Mouse (Mus musculus) adrenal gland, adult 8-10 months (tissue): ENCODE data around the gene Mepe. TPM values are rescaled to one million over a fixed set of nuclear protein-coding genes. Genes with fewer than 3 reads are reported as not detected.

Source experiments
- DNase-seq: peaks from one replicate; pipeline ENCODE4 v3.0.0; 2022
- microRNA-seq, 2 experiments: library from miRNA; unstranded; fragments of <30 nt; microRNA quantifications; one replicate each; pipeline ENCODE4 v1.2.0; 2022
- total RNA-seq, 4 experiments: library from RNA; stranded (reverse); gene quantifications; 2 replicates each; pipeline ENCODE4 v1.2.4; 2022

The Mepe gene
- total RNA-seq, 4 experiments from 2014 or later, result not detected

- no peak for DNase-seq
Observed at GRCm38 (mm10) chr5:104357575-104357974, 32.4 kb downstream of the Mepe start.

- DNase-seq, result no peak
Observed at GRCm38 (mm10) chr5:104358592-104358991, 33.5 kb downstream of the Mepe start.

GRCm38 (mm10) chr5:104359257-104359656 lies 34.1 kb downstream of the Mepe start:
- no peak for DNase-seq

- no peak for DNase-seq
Observed at GRCm38 (mm10) chr5:104370580-104370979, 45.5 kb downstream of the Mepe start.

GRCm38 (mm10) chr5:104371284-104371683 lies 46.2 kb downstream of the Mepe start:
- DNase-seq, result no peak

- no peak for DNase-seq
Observed at GRCm38 (mm10) chr5:104373648-104374307, 48.6 kb downstream of the Mepe start.

- DNase-seq, result peak; percentile 92
Observed at GRCm38 (mm10) chr5:104374308-104374660, 49.2 kb downstream of the Mepe start.

- DNase-seq, result no peak
Observed at GRCm38 (mm10) chr5:104375132-104375531, 50.0 kb downstream of the Mepe start.

- DNase-seq, result no peak
Observed at GRCm38 (mm10) chr5:104376890-104377289, 51.8 kb downstream of the Mepe start.

GRCm38 (mm10) chr5:104380574-104380973 lies 55.4 kb downstream of the Mepe start:
- DNase-seq, result peak; percentile 77

- DNase-seq, result no peak
Observed at GRCm38 (mm10) chr5:104381671-104382070, 56.5 kb downstream of the Mepe start.

GRCm38 (mm10) chr5:104384540-104384939 lies 59.4 kb downstream of the Mepe start:
- DNase-seq, result no peak

- no peak for DNase-seq
Observed at GRCm38 (mm10) chr5:104385521-104385920, 60.4 kb downstream of the Mepe start.

- no peak for DNase-seq
Observed at GRCm38 (mm10) chr5:104386908-104387307, 61.8 kb downstream of the Mepe start.

Small RNAs within 50 kb of the gene (microRNA-seq; reads per million reads assigned to microRNA genes)
- 0 reads per million in 2 experiments for gene Gm23616

Other genes with a start within 250 kb of the Mepe start
- gene Gm17660, start 247.7 kb upstream of the Mepe start, total RNA-seq, result not detected
- 10 to 100 TPM; 33.3 to 48.7 (median 41.3) TPM for gene Sparcl1, start 211.6 kb upstream of the Mepe start, total RNA-seq
- not detected for gene Dspp, start 154.6 kb upstream of the Mepe start, total RNA-seq
- gene Dmp1, start 122.7 kb upstream of the Mepe start, total RNA-seq, result under 1 TPM in 2 of 4 experiments, not detected in 2; 0.10 to 0.12 TPM
- under 1 TPM in 2 of 4 experiments, not detected in 2; 0.12 to 0.35 TPM for gene Ibsp, start 26.2 kb upstream of the Mepe start, total RNA-seq
- gene Spp1, start 109.8 kb downstream of the Mepe start, total RNA-seq, result 100 to 1,000 TPM in 2 of 4 experiments, 10 to 100 TPM in 2; 14.1 to 367 (median 92.9) TPM
- 10 to 100 TPM; 44.1 to 68.0 (median 53.9) TPM for gene Pkd2, start 134.1 kb downstream of the Mepe start, total RNA-seq
- 10 to 100 TPM in 2 of 4 experiments, 1 to 10 TPM in 2; 8.4 to 13.9 (median 10.1) TPM for gene BC005561, start 183.0 kb downstream of the Mepe start, total RNA-seq